Mouse (Mus musculus) CH12.LX (cell line): ENCODE measurements around the gene Cer1. TPM values are rescaled to one million over a fixed set of nuclear protein-coding genes. Genes with fewer than 3 reads are reported as not detected.

Experiments used
- DNase-seq: peaks from one replicate; pipeline ENCODE4 v3.0.0-alpha.2; 2013; ENCODE audit errors: extremely low read depth
- H3K27ac ChIP-seq: 2 replicates; pipeline ENCODE4 v1.5.1; 2012; ENCODE audit warnings: low read depth, mild to moderate bottlenecking, control low read depth, moderate library complexity; ENCODE audit not compliant: insufficient read depth
- H3K27me3 ChIP-seq: replicated peaks from 2 replicates; pipeline ENCODE3; 2012; ENCODE audit warnings: inconsistent platforms
- H3K36me3 ChIP-seq, 2 experiments: replicated peaks in 1 of 2; 2 replicates each; pipeline versions ENCODE3 to v1.6.1; 2012; ENCODE audit warnings: inconsistent platforms in 1 of 2, low read length in 1 of 2, mild to moderate bottlenecking in 1 of 2, mixed read lengths in 1 of 2, moderate library complexity in 1 of 2; ENCODE audit not compliant: control insufficient read depth in 1 of 2, insufficient read depth in 1 of 2
- H3K4me1 ChIP-seq, 2 experiments: 2 replicates each; pipeline ENCODE4 v1.6.1; 2012; ENCODE audit warnings: inconsistent platforms in 1 of 2, moderate library complexity in 1 of 2; ENCODE audit not compliant: insufficient read depth in 2 of 2, control insufficient read depth in 1 of 2
- H3K4me2 ChIP-seq: 2 replicates; pipeline ENCODE4 v1.6.1; 2012; ENCODE audit warnings: low read depth, mild to moderate bottlenecking, control low read depth; ENCODE audit not compliant: poor library complexity, insufficient read depth, severe bottlenecking
- H3K4me3 ChIP-seq, 3 experiments: fragments of 150-350 bp in 1 of 3; sonication (generic) in 1 of 3; replicated peaks in 1 of 3; 2 replicates each; pipeline versions ENCODE3 to v1.5.1; 2011 to 2012; ENCODE audit warnings: low read depth in 2 of 3, low read length in 2 of 3, mild to moderate bottlenecking in 2 of 3, moderate library complexity in 2 of 3, control low read depth in 1 of 3, improper control_type of control experiment in 1 of 3, inconsistent platforms in 1 of 3, mixed read lengths in 1 of 3; ENCODE audit not compliant: poor library complexity in 1 of 3
- H3K79me2 ChIP-seq: replicated peaks from 2 replicates; pipeline ENCODE4 v1.6.1; 2012; ENCODE audit warnings: mild to moderate bottlenecking, moderate library complexity; ENCODE audit not compliant: control insufficient read depth, poor library complexity, insufficient read depth, severe bottlenecking; ENCODE audit errors: extremely low read depth
- H3K9ac ChIP-seq: 2 replicates; pipeline ENCODE4 v1.6.1; 2012; ENCODE audit warnings: low read depth, mild to moderate bottlenecking, control low read depth, moderate library complexity; ENCODE audit not compliant: insufficient read depth
- H3K9me3 ChIP-seq: replicated peaks from 2 replicates; pipeline ENCODE3; 2012; ENCODE audit warnings: low read length, inconsistent platforms, mixed read lengths
- CTCF ChIP-seq, 2 experiments: IDR thresholded peaks in 1 of 2; conservative IDR thresholded peaks in 1 of 2; 2 replicates each; pipeline ENCODE4 v1.5.1; 2011 to 2012; ENCODE audit warnings: low read depth in 2 of 2, low read length in 2 of 2, improper control_type of control experiment in 1 of 2, inconsistent platforms in 1 of 2, mild to moderate bottlenecking in 1 of 2, moderate library complexity in 1 of 2
- ETS1 ChIP-seq: conservative IDR thresholded peaks from 2 replicates; pipeline ENCODE4 v1.6.1; 2012; ENCODE audit warnings: low read depth, mild to moderate bottlenecking, inconsistent platforms, low read length, improper control_type of control experiment, moderate library complexity
- GABPA ChIP-seq: IDR thresholded peaks from 2 replicates; pipeline ENCODE4 v1.6.1; 2012; ENCODE audit warnings: low read depth, low read length, improper control_type of control experiment, inconsistent platforms; ENCODE audit not compliant: insufficient replicate concordance
- HCFC1 ChIP-seq: IDR thresholded peaks from 2 replicates; pipeline ENCODE4 v1.6.1; 2012; ENCODE audit warnings: low read depth, mild to moderate bottlenecking, inconsistent platforms, low read length, improper control_type of control experiment
- MAFK ChIP-seq: IDR thresholded peaks from 2 replicates; pipeline ENCODE4 v1.6.1; 2011; ENCODE audit warnings: low read length, improper control_type of control experiment; ENCODE audit not compliant: insufficient replicate concordance
- MXI1 ChIP-seq: IDR thresholded peaks from 2 replicates; pipeline ENCODE4 v1.6.1; 2011; ENCODE audit warnings: mild to moderate bottlenecking, low read depth, low read length, improper control_type of control experiment
- PAX5 ChIP-seq: IDR thresholded peaks from 2 replicates; pipeline ENCODE4 v1.6.1; 2012; ENCODE audit warnings: low read length, inconsistent platforms, mixed read lengths
- RAD21 ChIP-seq: IDR thresholded peaks from 2 replicates; pipeline ENCODE4 v1.6.1; 2011; ENCODE audit warnings: low read depth, mild to moderate bottlenecking, low read length, improper control_type of control experiment, moderate library complexity
- SMC3 ChIP-seq: IDR thresholded peaks from 2 replicates; pipeline ENCODE4 v1.6.1; 2011; ENCODE audit warnings: low read depth, low read length, improper control_type of control experiment
- TCF12 ChIP-seq: IDR thresholded peaks from 2 replicates; pipeline ENCODE4 v1.6.1; 2014; ENCODE audit warnings: low read depth, mild to moderate bottlenecking, inconsistent platforms, low read length, improper control_type of control experiment
- ZC3H11A ChIP-seq: IDR thresholded peaks from 2 replicates; pipeline ENCODE4 v1.6.1; 2012; ENCODE audit warnings: low read depth, mild to moderate bottlenecking, inconsistent platforms, low read length, improper control_type of control experiment
- dilution Hi-C: fragments of 300-500 bp; cut with MboI; formaldehyde crosslinking; loops from 2 replicates; pipeline ENCODE4 v1.14.3; 2020; ENCODE audit warnings: low sequenced_read_pairs; ENCODE audit not compliant: extremely low pct_unique_long_range_greater_than_20kb, extremely low pct_ligation_motif_present
- in situ Hi-C: fragments of 300-500 bp; cut with MboI; formaldehyde crosslinking; loops from 3 replicates; pipeline ENCODE4 v1.14.3; 2019; ENCODE audit warnings: low sequenced_read_pairs, low pct_ligation_motif_present, low pct_unique_long_range_greater_than_20kb, mixed read lengths
- polyA plus RNA-seq: library from polyadenylated mRNA; unstranded; fragments of >175 nt; gene quantifications from 2 replicates; pipeline ENCODE4 v1.2.1, GENCODE M21; 2012; ENCODE audit warnings: low read depth; ENCODE audit not compliant: insufficient read length
- total RNA-seq, 2 experiments: library from RNA; depleted of rRNA; stranded (reverse); fragments of 300-350 nt in 1 of 2; fragments of >200 nt in 1 of 2; gene quantifications; 2 replicates each; pipeline ENCODE4 v1.2.3; 2012 to 2014

Cer1 gene
- total and polyA plus RNA-seq, 3 experiments = not detected

GRCm38 (mm10) chr4:82848552-82849234 lies 36.3 kb downstream of the Cer1 start:
- Histone ChIP-seq H3K79me2 (peaks cover 2% of the 10 kb centered on the region; the same call in 1 of the 2 replicates), H3K4me3 (no peak overlapping the region), H3K4me1 (peaks cover 0 to 17% of the 10 kb centered on the region in 2 experiments; a peak in 2 of 4 replicates), H3K9me3 (no peaks in the 10 kb centered on the region), H3K9ac (no peak overlapping the region), H3K36me3 (peaks cover 13 to 53% of the 10 kb centered on the region in 2 experiments), H3K27ac (no peak overlapping the region), H3K4me2 (no peak overlapping the region), H3K27me3 (no peaks in the 10 kb centered on the region)
- dilution Hi-C loops (no loop called here), in situ Hi-C loops (no loop called here)
- no peak for DNase-seq
- TF ChIP-seq MXI1 (no peak), ZC3H11A (no peak), PAX5 (no peak), GABPA (no peak), TCF12 (no peak), ETS1 (no peak)

GRCm38 (mm10) chr4:82837526-82838240 lies 47.3 kb downstream of the Cer1 start:
- Histone ChIP-seq H3K79me2 (no peaks in the 10 kb centered on the region), H3K4me1 (no peaks in the 10 kb centered on the region), H3K36me3 (peaks cover 27 to 57% of the 10 kb centered on the region in 2 experiments), H3K9me3 (no peaks in the 10 kb centered on the region), H3K4me3 (no peak overlapping the region), H3K27ac (no peak overlapping the region), H3K4me2 (no peak overlapping the region), H3K9ac (no peak overlapping the region), H3K27me3 (no peaks in the 10 kb centered on the region)
- no peak for DNase-seq
- no peak for TF ChIP-seq HCFC1
- no peak for TF ChIP-seq MAFK
- TF ChIP-seq CTCF (conservative IDR thresholded peaks at IDR 0.05 in 1 of 2, IDR thresholded peaks at IDR 0.05 in 1 of 2; ENCODE audit: low read depth in 2 of 2, low read length in 2 of 2) = peak in 1 of 2 experiments; percentile 48; a peak in 2 of 4 replicates
- no peak; the same call in 1 of the 2 replicates for TF ChIP-seq SMC3
- peak; percentile 54 for TF ChIP-seq RAD21
- in situ Hi-C loops (no loop called here), dilution Hi-C loops (no loop called here)

Other genes starting within 250 kb of the Cer1 start
- 0.04 TPM in 2 replicates for gene Nfib, start 179.4 kb downstream of the Cer1 start, total RNA-seq (2012; rRNA removed)
- gene Nfib, start 179.4 kb downstream of the Cer1 start, total RNA-seq (2014; rRNA removed) = 0.05 and 0.11 TPM in 2 replicates
- 0.05 and 0.09 TPM in 2 replicates for gene Nfib, start 179.4 kb downstream of the Cer1 start, polyA plus RNA-seq
- 8.3 and 10.3 TPM in 2 replicates for gene Zdhhc21, start 25.2 kb downstream of the Cer1 start, total RNA-seq (2012; rRNA removed)
- gene Zdhhc21, start 25.2 kb downstream of the Cer1 start, total RNA-seq (2014; rRNA removed) = 14.0 and 15.0 TPM in 2 replicates
- gene Zdhhc21, start 25.2 kb downstream of the Cer1 start, polyA plus RNA-seq = 13.7 and 16.1 TPM in 2 replicates
- not detected in 2 replicates for gene Frem1, start 167.2 kb upstream of the Cer1 start, total RNA-seq (2012; rRNA removed)
- gene Frem1, start 167.2 kb upstream of the Cer1 start, total RNA-seq (2014; rRNA removed) = not detected in 2 replicates
- not detected in 2 replicates for gene Frem1, start 167.2 kb upstream of the Cer1 start, polyA plus RNA-seq